Mouse (Mus musculus) left cerebral cortex, adult 2 months (tissue): ENCODE data around the gene Ryr3. TPM values are rescaled to one million over a fixed set of nuclear protein-coding genes. Genes with fewer than 3 reads are reported as not detected.
"Not testable (repeated sequence)": the region's sequence is repeated elsewhere in the genome, so short reads cannot be mapped to it uniquely, and the experiment has no call there.

Source experiments
- DNase-seq, 2 experiments: peaks; one replicate each; pipeline ENCODE4 v3.0.0; 2021 to 2022; ENCODE audit warnings: low spot score in 2 of 2, mixed read lengths in 1 of 2; ENCODE audit errors: extremely low spot score in 1 of 2
- H3K27ac ChIP-seq: fragments of 200-600 bp; 2 replicates; pipeline ENCODE4 v1.8.1; 2022
- H3K4me3 ChIP-seq: fragments of 200-600 bp; 2 replicates; pipeline ENCODE4 v1.8.1; 2022
- CTCF ChIP-seq: fragments of 200-600 bp; IDR thresholded peaks from 2 replicates; pipeline ENCODE4 v1.8.1; 2022; ENCODE audit warnings: antibody characterized with exemption, mild to moderate bottlenecking, moderate library complexity
- intact Hi-C: fragments of 180-260 bp; cut with DNase I; formaldehyde crosslinking; loops from one replicate; pipeline ENCODE4 v1.15.1; 2025
- total RNA-seq, 2 experiments: library from RNA; stranded (reverse); gene quantifications; 2 replicates each; pipeline ENCODE4 v1.2.3; 2021

Ryr3 gene
- total RNA-seq, 2 experiments from 2014 or later, result 26.3 to 33.7 TPM

GRCm38 (mm10) chr2:113092756-113093155 lies 124.1 kb downstream of the Ryr3 start:
- no peak for DNase-seq
- TF ChIP-seq CTCF, result no peak
- intact Hi-C loops, result no loop called here

DNA sequence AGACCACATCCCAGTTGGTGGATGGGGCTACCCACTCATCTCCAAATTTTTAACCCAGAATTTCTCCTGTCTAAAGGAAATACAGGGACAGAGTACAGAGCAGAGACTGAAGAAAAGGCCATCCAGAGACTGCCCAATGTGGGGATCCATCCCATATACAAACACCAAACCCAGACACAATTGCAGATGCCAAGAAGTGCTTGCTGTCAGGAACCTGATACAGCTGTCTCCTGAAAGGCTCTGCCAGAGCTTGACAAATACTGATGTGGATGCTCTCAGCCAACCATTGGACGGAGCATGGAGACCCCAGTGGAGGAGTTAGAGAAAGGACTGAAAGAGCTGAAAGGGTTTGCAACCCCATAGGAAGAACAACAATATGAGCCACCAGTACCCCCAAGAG lies 125.6 kb downstream of the Ryr3 start:
- H3K4me3 ChIP-seq, H3K27ac ChIP-seq, intact Hi-C loops, DNase-seq: not testable (repeated sequence)

More at GRCm38 (mm10) chr2:113092756-113093155, 124.1 kb downstream of the Ryr3 start:
- H3K4me3 ChIP-seq, result no peak overlapping the region
- no peak overlapping the region for H3K27ac ChIP-seq

DNA sequence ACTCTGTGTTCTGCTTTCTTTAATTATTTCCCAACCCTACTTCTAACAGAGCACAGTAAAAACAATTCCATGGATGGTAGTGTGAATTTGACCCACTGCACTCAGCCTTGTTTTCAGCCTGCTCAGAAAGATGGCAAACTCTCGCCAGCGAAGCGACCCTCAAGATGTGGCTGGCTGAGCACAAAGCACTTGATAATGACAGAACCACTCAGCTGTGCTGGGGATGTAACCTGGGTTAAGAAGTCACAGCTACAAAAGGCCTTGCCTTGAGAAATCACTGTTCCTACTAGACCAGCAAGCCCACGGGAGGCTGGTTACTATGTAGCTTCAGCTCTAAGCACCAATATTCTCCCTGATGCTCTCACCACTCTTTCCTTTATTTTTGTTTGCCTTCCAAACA lies 140.5 kb downstream of the Ryr3 start:
- DNase-seq, result no peak
- no peak for TF ChIP-seq CTCF
- Histone ChIP-seq H3K4me3 (no peak overlapping the region), H3K27ac (no peak overlapping the region)
- intact Hi-C loops, result no loop called here

DNA sequence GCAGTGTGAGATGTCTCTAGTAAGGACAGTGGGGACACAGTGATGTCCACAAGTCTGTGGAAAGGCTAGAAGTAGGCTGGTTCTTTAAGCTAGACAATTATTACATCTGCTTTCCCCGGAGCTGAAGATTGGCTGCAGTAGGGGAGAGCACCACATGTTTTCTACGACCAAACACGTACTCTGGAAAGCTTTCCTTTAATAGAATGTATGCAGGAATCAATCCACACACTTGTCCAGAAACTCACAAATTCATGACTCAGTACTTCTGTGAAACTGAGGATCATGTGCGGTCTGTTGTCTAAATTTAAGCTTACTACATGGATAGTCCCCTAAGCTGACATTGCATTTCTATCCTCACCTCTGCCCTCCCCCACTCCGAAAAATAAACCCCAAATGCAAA lies 157.5 kb downstream of the Ryr3 start:
- H3K4me3 ChIP-seq, result no peak overlapping the region
- no peak for DNase-seq

GRCm38 (mm10) chr2:113058914-113059313 lies 158.0 kb downstream of the Ryr3 start:
- intact Hi-C loops, result loop anchor here (2.0 kb wide), 1 partner anchor 56 kb away; no protein-coding TSS in a partner anchor
- no peak overlapping the region for H3K4me3 ChIP-seq
- no peak for TF ChIP-seq CTCF
- no peak overlapping the region for H3K27ac ChIP-seq
- DNase-seq, result peak; percentile 50 to 59

More for the DNA sequence above, 157.5 kb downstream of the Ryr3 start:
- H3K27ac ChIP-seq, result no peak overlapping the region
- intact Hi-C loops, result loop anchor here (2.0 kb wide), 1 partner anchor 55 kb away; no protein-coding TSS in a partner anchor
- TF ChIP-seq CTCF, result no peak

DNA sequence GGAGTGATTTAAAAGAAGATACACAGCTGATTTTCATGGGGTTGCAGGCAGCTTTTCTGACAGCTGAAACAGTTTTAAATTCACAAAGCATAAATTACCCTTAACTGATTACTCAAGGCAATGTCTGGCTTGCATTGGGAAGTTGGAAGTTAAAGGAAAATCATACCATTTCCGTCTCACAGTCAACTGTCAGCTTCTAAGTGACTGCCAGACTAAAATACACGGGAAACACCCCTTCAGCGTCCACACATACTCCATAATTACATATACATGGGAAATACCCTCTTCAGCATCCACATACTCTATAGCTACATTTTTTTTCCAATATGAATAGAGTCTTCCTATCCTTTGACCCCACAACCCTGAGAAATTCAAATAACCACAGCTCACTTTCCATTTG lies 158.8 kb downstream of the Ryr3 start:
- intact Hi-C loops, result loop anchor here (2.0 kb wide), 1 partner anchor 57 kb away; no protein-coding TSS in a partner anchor
- DNase-seq, result no peak

GRCm38 (mm10) chr2:113055591-113055990 lies 161.3 kb downstream of the Ryr3 start:
- intact Hi-C loops, result no loop called here
- no peak overlapping the region for H3K4me3 ChIP-seq
- DNase-seq, result no peak
- no peak overlapping the region for H3K27ac ChIP-seq
- TF ChIP-seq CTCF, result no peak

More for the DNA sequence above, 158.8 kb downstream of the Ryr3 start:
- TF ChIP-seq CTCF, result no peak
- Histone ChIP-seq H3K4me3 (no peak overlapping the region), H3K27ac (no peak overlapping the region)

GRCm38 (mm10) chr2:113049831-113050230 lies 167.1 kb downstream of the Ryr3 start:
- TF ChIP-seq CTCF, result no peak
- intact Hi-C loops, result no loop called here

DNA sequence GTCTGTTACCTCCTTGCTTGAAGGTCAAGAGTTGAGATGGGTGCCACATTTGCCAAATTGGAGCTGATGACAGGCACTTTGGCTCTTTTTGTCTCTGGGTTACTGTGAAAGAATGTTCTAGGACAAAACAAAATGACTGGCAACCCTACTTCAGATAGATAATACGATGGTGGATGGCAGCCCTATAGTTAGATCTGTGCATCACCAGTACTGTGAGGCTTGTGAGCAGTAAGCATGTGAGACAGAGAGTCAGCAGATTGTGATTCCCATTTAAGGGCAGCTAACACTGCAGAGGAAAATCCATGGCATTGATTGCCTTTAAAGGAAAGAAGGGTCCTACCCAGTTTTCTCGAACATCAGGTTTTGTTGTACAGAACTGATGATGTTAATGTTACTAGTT lies 180.3 kb downstream of the Ryr3 start:
- Histone ChIP-seq H3K27ac (no peak overlapping the region), H3K4me3 (no peak overlapping the region)
- intact Hi-C loops, result no loop called here
- no peak for TF ChIP-seq CTCF
- no peak for DNase-seq

More at GRCm38 (mm10) chr2:113049831-113050230, 167.1 kb downstream of the Ryr3 start:
- Histone ChIP-seq H3K4me3 (no peak overlapping the region), H3K27ac (no peak overlapping the region)
- DNase-seq, result no peak

GRCm38 (mm10) chr2:113030689-113031088 lies 186.2 kb downstream of the Ryr3 start:
- Histone ChIP-seq H3K27ac (no peak overlapping the region), H3K4me3 (no peak overlapping the region)
- TF ChIP-seq CTCF, result no peak
- DNase-seq, result no peak
- intact Hi-C loops, result no loop called here

GRCm38 (mm10) chr2:113019896-113020295 lies 197.0 kb downstream of the Ryr3 start:
- no peak for TF ChIP-seq CTCF
- H3K4me3 ChIP-seq, result no peak overlapping the region
- peak; percentile 23 to 43 for DNase-seq
- intact Hi-C loops, result no loop called here
- no peak overlapping the region for H3K27ac ChIP-seq

DNA sequence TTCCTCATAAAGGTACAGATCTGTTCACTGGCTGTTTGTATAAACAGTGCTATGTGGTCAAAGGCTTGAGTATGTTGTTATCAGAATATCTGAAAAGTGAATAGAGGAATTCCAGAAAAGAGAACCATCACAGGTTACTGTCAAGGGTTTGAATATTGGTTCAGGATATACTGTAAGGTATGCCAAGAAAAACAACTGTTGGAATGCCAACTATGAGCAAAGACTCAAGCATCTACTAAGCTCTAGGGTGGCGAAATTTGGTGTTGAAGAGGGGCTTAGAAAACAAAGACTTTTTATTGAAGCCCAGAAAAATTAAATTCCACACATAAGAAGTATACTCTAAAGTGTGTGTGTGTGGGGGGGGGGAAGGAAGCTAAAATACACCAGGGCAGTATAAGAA lies 198.6 kb downstream of the Ryr3 start:
- TF ChIP-seq CTCF, result no peak
- Histone ChIP-seq H3K27ac (no peak overlapping the region), H3K4me3 (no peak overlapping the region)
- no peak for DNase-seq
- intact Hi-C loops, result no loop called here

GRCm38 (mm10) chr2:113016236-113016635 lies 200.7 kb downstream of the Ryr3 start:
- Histone ChIP-seq H3K27ac (no peak overlapping the region), H3K4me3 (no peak overlapping the region)
- intact Hi-C loops, result no loop called here
- TF ChIP-seq CTCF, result no peak
- DNase-seq, result no peak
